Mouse (Mus musculus) stomach, postnatal 0 days (tissue): ENCODE data around the gene Chd5. TPM values are rescaled to one million over a fixed set of nuclear protein-coding genes. Genes with fewer than 3 reads are reported as not detected.

Experiments
- ATAC-seq: fragments of 200-750 bp; cut with Nextera tagmentation; 2 replicates; pipeline ENCODE4 v1.8.0; 2017; ENCODE audit not compliant: low FRiP score, low TSS enrichment
- DNase-seq: peaks from one replicate; pipeline ENCODE4 v3.0.0-alpha.2; 2016; ENCODE audit warnings: low spot score
- H3K27ac ChIP-seq: fragments of 300-500 bp; sonication (generic); replicated peaks from 2 replicates; pipeline ENCODE4 v1.5.1; 2014; ENCODE audit warnings: mild to moderate bottlenecking, control low read depth
- H3K27me3 ChIP-seq: fragments of 300-500 bp; sonication (generic); 2 replicates; pipeline ENCODE4 v1.6.1; 2014; ENCODE audit warnings: low read length; ENCODE audit not compliant: control insufficient read depth, insufficient read depth
- H3K36me3 ChIP-seq: fragments of 300-500 bp; sonication (generic); 2 replicates; pipeline ENCODE4 v1.6.1; 2014; ENCODE audit warnings: low read length, mixed read lengths; ENCODE audit not compliant: control insufficient read depth, insufficient read depth
- H3K4me1 ChIP-seq: fragments of 300-500 bp; sonication (generic); replicated peaks from 2 replicates; pipeline ENCODE4 v1.6.1; 2014; ENCODE audit warnings: antibody characterized with exemption; ENCODE audit not compliant: control insufficient read depth, insufficient read depth
- H3K4me2 ChIP-seq: fragments of 300-500 bp; sonication (generic); replicated peaks from 2 replicates; pipeline ENCODE4 v1.6.1; 2014; ENCODE audit warnings: low read depth, mild to moderate bottlenecking, control low read depth, moderate library complexity
- H3K4me3 ChIP-seq: fragments of 300-500 bp; sonication (generic); 2 replicates; pipeline ENCODE4 v1.5.1; 2014; ENCODE audit warnings: low read depth, low read length, control low read depth
- H3K9ac ChIP-seq: fragments of 300-500 bp; sonication (generic); 2 replicates; pipeline ENCODE4 v1.6.1; 2014; ENCODE audit warnings: mild to moderate bottlenecking, low read length, control low read depth, mixed read lengths
- H3K9me3 ChIP-seq: fragments of 300-500 bp; sonication (generic); 2 replicates; pipeline ENCODE4 v1.6.1; 2016; ENCODE audit warnings: low read length; ENCODE audit not compliant: control insufficient read depth
- CTCF ChIP-seq: IDR thresholded peaks from 2 replicates; pipeline ENCODE4 v1.5.1; 2016; ENCODE audit warnings: antibody characterized with exemption, low read depth, mild to moderate bottlenecking, moderate library complexity
- EP300 ChIP-seq: optimal IDR thresholded peaks from 2 replicates; pipeline ENCODE3; 2016; ENCODE audit warnings: antibody characterized with exemption
- WGBS: fragments of 180-500 bp; shearing (Covaris S2); extraction: QIAGEN DNeasy Blood & Tissue Kit; methylation state at CpG from one replicate; pipeline ENCODE4 v1.1.7; 2014; 5-methylcytosine and 5-hydroxymethylcytosine counted together
- polyA plus RNA-seq: library from polyadenylated mRNA; unstranded; fragments of >200 nt; fragmentation: Nextera tagmentation; extraction: Ambion mirVana; gene quantifications from 2 replicates; pipeline ENCODE4 v1.2.1, GENCODE M21; 2015

Gene Chd5
- polyA plus RNA-seq, 1 experiment from 2014 or later = 1.9 TPM

DNA sequence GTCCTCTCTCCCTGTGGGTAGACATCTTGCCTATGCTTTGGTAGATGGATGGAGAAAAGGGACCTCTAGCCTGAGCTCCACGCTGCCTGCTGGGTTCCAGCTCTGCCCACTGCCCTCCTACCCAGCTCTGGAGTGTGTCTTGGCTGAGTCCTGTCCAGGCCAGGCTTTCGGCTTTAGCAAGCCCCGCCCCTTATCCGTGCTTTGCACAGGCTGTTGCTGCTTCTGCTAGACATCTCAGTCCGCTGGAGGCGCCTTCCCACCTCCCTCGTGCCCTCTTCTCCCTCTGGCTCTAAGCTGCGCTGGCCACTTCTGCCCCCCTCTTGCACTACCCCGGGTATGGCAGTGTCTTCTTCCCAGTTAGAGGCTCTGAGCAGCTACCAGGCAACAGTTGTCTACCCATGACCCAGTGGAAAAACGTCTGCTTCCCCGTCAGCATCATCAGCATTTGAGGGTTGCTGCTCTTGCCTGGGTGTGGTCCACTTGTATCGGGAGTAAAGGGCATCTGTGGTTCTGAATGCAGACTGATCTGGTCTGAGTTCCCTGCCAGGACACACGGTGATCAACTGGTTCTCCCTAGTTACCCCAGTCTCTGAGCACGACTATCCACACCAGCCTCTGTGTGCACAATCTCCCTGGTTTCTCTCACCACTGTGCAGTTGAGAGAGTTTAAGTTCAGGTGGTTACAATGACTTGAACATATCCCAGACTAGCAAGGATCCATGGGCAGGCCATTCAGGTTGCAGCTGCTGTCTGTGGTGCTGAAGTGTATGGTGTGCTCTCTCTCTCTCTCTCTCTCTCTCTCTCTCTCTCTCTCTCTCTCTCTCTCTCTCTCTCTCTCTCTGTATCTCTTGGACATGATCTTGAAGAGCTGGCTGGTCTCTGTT, 13.2 kb downstream of the Chd5 start:
- peak; percentile 31 for DNase-seq

DNA sequence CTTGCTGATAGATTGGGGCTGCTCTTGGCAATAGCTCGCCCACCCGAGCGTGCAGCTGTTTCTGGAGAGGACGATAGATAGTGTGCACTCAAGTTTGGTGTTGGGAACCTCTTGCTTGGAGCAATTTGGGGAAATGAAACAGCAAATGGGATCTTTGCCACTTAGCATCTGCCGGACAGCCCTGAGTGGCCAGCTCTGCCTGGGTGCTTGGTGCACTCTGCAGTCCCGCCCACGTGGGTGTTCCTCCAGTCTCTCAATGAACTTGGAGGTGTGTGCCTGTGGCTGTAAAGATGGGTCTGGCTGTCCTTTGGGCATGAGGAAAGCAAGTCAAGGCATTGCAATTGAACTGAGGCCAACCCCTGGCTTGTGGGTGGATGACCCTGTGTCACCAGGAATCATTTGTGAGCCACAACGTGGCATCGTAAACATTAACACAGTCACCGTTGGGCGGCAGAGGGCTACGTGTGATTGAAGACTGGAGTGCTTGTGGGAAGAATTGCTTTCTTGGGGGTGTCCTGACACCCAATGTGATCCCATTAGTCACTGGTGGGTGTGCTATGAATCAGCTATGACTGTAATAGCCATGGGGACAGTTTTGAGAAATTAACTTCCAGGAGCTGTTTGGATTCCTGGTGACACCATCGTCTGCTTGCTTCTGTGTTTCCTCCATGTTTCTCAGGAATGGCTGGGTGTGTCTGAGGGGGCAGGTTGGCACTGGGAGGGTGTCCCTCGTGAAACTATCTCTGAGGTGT, 15.6 kb downstream of the Chd5 start:
- no peak overlapping the region for H3K4me2 ChIP-seq
- 68% methylated on average over 14 of the region's 14 CpGs for WGBS
- TF ChIP-seq EP300 = no peak
- no peak for TF ChIP-seq CTCF
- H3K4me3 ChIP-seq = no peak overlapping the region
- H3K27me3 ChIP-seq = no peaks in the 10 kb centered on the region
- H3K9me3 ChIP-seq = no peaks in the 10 kb centered on the region
- no peak overlapping the region for H3K9ac ChIP-seq
- ATAC-seq (no peak), DNase-seq (no peak)
- H3K4me1 ChIP-seq = no peaks in the 10 kb centered on the region
- no peaks in the 10 kb centered on the region for H3K36me3 ChIP-seq
- H3K27ac ChIP-seq = no peak overlapping the region

More for the DNA sequence above, 13.2 kb downstream of the Chd5 start:
- H3K9me3 ChIP-seq = no peaks in the 10 kb centered on the region
- no peak overlapping the region for H3K4me2 ChIP-seq
- no peak overlapping the region for H3K27ac ChIP-seq
- 13% methylated on average over 11 of the region's 14 CpGs for WGBS
- TF ChIP-seq CTCF (no peak), EP300 (no peak)
- H3K36me3 ChIP-seq = no peaks in the 10 kb centered on the region
- 0 out of 2 replicates have a peak, but pooled peaks have one; percentile 33 for ATAC-seq
- no peaks in the 10 kb centered on the region for H3K27me3 ChIP-seq
- no peak overlapping the region for H3K9ac ChIP-seq
- no peak overlapping the region for H3K4me3 ChIP-seq
- no peaks in the 10 kb centered on the region for H3K4me1 ChIP-seq

DNA sequence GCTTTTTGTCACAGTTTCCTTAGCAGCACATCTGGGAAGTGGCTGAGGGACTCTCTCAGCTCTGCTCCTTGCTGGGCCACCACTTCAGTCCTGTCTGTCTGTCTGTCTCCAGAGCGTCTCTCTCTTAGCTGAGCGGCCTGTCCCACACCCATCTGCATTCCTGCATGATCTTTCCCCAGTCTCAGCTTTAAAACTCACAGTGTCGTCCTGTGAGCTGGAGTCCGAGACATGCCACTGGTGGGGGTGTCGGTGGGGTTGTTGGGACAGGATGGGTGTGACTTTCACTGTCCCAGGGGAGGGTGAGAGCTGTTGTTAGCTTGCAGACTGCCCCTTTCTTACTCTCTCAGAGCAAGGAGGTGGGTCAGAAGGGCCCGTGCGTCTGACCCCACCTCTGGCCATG, 17.2 kb downstream of the Chd5 start:
- H3K4me1 ChIP-seq = no peaks in the 10 kb centered on the region
- ATAC-seq (no peak), DNase-seq (no peak)
- H3K27ac ChIP-seq = no peak overlapping the region
- no peak overlapping the region for H3K4me2 ChIP-seq
- H3K9me3 ChIP-seq = no peaks in the 10 kb centered on the region
- H3K9ac ChIP-seq = no peak overlapping the region
- H3K4me3 ChIP-seq = no peak overlapping the region
- 72% methylated on average over 7 of the region's 7 CpGs for WGBS
- no peaks in the 10 kb centered on the region for H3K36me3 ChIP-seq
- TF ChIP-seq CTCF (no peak), EP300 (no peak)
- H3K27me3 ChIP-seq = no peaks in the 10 kb centered on the region

DNA sequence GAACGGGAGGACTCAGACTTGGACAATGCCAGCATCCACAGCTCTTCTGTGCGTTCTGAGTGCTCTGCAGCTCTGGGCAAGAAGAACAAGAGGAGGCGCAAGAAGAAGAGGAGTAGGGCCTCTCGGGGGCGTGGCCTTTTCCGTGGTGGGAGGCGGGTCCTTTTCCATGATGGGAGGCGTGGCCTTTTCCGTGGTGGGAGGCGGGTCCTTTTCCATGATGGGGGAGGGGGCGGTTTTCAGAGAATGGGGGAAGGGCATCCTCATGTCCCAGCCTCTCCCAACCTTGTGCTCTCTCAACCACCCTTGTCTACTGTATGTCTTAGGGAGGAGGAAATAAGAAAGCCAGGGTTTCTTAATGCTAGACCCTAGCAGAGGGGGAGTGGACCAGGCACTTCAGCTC, 21.2 kb downstream of the Chd5 start:
- Histone ChIP-seq H3K4me1 (no peaks in the 10 kb centered on the region), H3K9ac (no peak overlapping the region), H3K27me3 (no peaks in the 10 kb centered on the region), H3K9me3 (no peaks in the 10 kb centered on the region), H3K4me3 (no peak overlapping the region), H3K4me2 (no peak overlapping the region), H3K27ac (no peak overlapping the region), H3K36me3 (no peaks in the 10 kb centered on the region)
- TF ChIP-seq CTCF (no peak), EP300 (no peak)
- no peak for DNase-seq
- ATAC-seq = no peak
- WGBS = 12% methylated on average over 9 of the region's 11 CpGs

GRCm38 (mm10) chr4:152360855-152361254, 22.4 kb downstream of the Chd5 start:
- no peaks in the 10 kb centered on the region for H3K4me1 ChIP-seq
- H3K9ac ChIP-seq = no peak overlapping the region
- H3K27ac ChIP-seq = no peak overlapping the region
- H3K27me3 ChIP-seq = no peaks in the 10 kb centered on the region
- no peak overlapping the region for H3K4me3 ChIP-seq
- DNase-seq (peak; percentile 74), ATAC-seq (0 out of 2 replicates have a peak, but pooled peaks have one; percentile 41)
- 1% methylated on average over 23 of the region's 24 CpGs for WGBS
- no peak for TF ChIP-seq CTCF
- no peak for TF ChIP-seq EP300
- H3K9me3 ChIP-seq = no peaks in the 10 kb centered on the region
- peak overlapping the region; percentile 14 for H3K4me2 ChIP-seq
- H3K36me3 ChIP-seq = no peaks in the 10 kb centered on the region

DNA sequence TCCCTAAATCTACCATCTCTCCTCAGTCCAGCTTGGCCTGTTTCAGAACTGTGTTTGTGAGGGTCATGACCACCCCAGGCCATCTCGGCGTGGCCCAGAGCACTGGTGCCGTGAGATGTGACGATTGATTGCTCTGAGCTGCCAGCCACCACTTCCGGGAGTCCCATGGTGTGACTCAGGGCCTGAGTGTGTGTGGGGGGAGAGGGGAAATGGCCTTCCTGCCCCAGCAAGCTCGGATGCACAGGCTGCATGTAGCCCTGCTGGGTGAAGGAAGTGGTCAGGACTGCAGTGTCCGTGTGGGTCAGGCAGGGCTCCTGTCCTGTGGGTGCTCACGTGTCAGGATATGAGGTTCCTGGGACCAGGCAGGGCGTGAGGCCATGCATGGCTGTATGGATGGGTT, 23.7 kb downstream of the Chd5 start:
- 46% methylated on average over 9 of the region's 9 CpGs for WGBS
- ATAC-seq = no peak

More for the DNA sequence above, 23.7 kb downstream of the Chd5 start:
- Histone ChIP-seq H3K9ac (no peak overlapping the region), H3K4me2 (no peak overlapping the region), H3K27me3 (no peaks in the 10 kb centered on the region), H3K36me3 (no peaks in the 10 kb centered on the region), H3K4me3 (no peak overlapping the region), H3K4me1 (no peaks in the 10 kb centered on the region), H3K9me3 (no peaks in the 10 kb centered on the region), H3K27ac (no peak overlapping the region)
- no peak for DNase-seq
- TF ChIP-seq EP300 (no peak), CTCF (no peak)
